Mouse (Mus musculus): ENCODE data around the gene Olfr1416.

Gene Olfr1416

DNA sequence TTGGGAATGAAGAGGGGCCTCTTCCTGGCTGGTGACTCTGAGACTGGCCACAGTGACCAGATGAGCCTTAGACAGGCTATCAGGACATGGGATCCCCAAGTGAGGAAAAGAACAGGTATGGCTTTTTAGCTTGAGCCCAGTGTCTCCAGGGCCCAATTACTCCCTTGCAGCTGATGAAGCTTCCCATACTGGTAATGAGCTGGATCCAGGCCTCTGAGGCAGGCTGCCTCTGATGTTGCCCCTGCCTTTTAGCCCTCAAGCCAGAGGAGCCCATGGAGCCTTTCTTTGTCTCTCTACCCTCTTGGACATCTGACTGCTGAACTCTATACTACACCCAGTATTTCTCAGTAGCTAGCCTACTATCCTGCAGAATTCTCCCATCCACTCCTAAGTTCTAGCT, at the start of gene Olfr1416:
Gene Olfr1416, minus strand, starts transcription at position 101 of the 400 bp plus-strand sequence.
- TF ChIP-seq GATA4 (IDR thresholded peaks at IDR 0.05; ENCODE audit: insufficient replicate concordance, low read length), result no peak

- TF ChIP-seq GATA4 (IDR thresholded peaks at IDR 0.05; ENCODE audit: insufficient replicate concordance, low read length), result no peak
Measured at GRCm38 (mm10) chr1:92523764-92524163, 38.9 kb upstream of the Olfr1416 start.

- no peak for TF ChIP-seq GATA4 (IDR thresholded peaks at IDR 0.05; ENCODE audit: insufficient replicate concordance, low read length)
Measured at GRCm38 (mm10) chr1:92521376-92521775, 36.5 kb upstream of the Olfr1416 start.

DNA sequence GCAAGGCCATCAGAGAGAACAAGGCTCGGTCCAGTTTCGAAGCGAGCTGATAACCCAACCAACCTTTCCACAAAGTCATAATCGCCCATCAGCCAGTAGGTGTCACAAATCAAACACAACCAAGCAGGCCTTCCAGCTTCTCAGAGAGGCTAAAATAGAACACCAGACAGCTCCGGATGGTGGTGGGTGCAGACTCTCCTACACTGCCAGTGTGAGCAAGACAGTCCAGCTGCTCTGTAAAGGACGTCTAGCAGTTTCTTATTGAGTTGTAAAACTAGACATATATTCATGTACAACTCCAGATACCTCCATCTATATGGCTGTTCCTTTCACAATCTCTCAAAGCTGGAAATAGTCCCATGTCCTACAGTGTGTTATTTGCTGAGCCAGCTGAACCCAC, 34.1 kb upstream of the Olfr1416 start:
- TF ChIP-seq GATA4 (IDR thresholded peaks at IDR 0.05; ENCODE audit: insufficient replicate concordance, low read length), result no peak

DNA sequence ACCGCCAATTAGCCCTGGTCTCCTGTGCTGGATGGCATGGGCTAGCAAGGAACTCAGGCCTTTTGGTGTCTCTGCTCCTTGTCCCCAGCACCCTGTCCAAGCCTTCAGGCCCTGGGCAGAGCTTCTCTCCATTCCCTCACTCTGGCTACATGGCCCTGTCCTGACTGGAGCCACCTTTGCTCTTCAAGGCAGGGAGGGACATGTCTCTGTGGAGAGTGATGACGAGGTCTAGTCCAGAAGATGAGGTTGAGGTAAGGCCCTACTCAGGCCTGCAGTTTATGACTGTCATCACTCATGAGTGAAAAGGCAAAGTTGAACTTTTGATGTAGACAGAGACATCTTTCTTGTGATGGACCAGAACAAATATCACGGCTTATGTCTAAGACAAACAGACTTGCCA, 33.6 kb upstream of the Olfr1416 start, which contains the start of gene Olfr1414:
Gene Olfr1414, minus strand, starts transcription at position 101 of the 400 bp plus-strand sequence.
- no peak for TF ChIP-seq GATA4 (IDR thresholded peaks at IDR 0.05; ENCODE audit: insufficient replicate concordance, low read length)

- TF ChIP-seq GATA4 (IDR thresholded peaks at IDR 0.05; ENCODE audit: insufficient replicate concordance, low read length), result no peak
Measured at GRCm38 (mm10) chr1:92515390-92515789, 30.5 kb upstream of the Olfr1416 start.

DNA sequence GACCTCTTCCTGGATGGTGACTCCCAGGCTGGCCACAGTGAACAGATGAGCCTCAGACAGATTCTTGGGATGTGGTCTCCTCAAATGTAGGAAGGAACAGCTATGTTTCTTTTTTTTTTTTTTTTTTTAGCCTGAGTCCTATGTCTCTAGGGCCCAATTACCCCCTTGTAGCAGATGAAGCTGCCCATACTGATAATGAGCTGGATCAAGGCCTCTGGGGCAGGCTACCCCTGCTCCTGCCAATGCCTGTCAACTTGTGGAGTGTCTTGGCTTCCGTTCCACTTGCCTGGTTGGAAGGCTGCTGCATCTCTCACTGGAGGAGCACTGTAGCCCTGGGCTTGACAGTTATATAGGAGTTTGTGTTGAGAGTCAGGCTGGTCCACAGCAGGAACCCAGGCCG, 11.1 kb upstream of the Olfr1416 start, which contains the start of gene Olfr1415:
Gene Olfr1415, minus strand, starts transcription at position 101 of the 400 bp plus-strand sequence.
- no peak for TF ChIP-seq GATA4 (IDR thresholded peaks at IDR 0.05; ENCODE audit: insufficient replicate concordance, low read length)

- TF ChIP-seq GATA4 (IDR thresholded peaks at IDR 0.05; ENCODE audit: insufficient replicate concordance, low read length), result no peak
Measured at GRCm38 (mm10) chr1:92474066-92474578, 10.8 kb downstream of the Olfr1416 start.

- TF ChIP-seq GATA4 (IDR thresholded peaks at IDR 0.05; ENCODE audit: insufficient replicate concordance, low read length), result no peak
Measured at GRCm38 (mm10) chr1:92473165-92474041, 11.5 kb downstream of the Olfr1416 start, which contains the start of gene Ndufa10. Ndufa10 (minus strand) TSS chr1:92473860.

DNA sequence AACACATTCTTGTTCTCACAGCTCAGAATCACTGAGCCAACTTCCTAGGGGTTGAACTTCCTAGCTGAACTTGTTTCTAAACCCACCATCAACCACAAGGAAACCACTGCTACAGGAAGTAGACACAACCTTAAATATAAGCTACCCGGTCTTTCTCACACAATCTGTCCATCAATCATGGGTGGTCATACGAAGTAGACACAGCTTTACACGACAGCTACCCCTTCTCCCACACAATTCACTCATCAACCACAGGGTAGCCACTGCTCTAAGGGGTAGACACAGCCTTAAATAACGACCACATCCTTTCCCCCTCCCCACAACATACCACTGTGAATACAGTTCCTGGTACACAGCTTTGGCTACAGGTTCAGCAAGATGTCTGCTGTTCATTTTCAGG, 16.0 kb downstream of the Olfr1416 start:
- no peak for TF ChIP-seq GATA4 (IDR thresholded peaks at IDR 0.05; ENCODE audit: insufficient replicate concordance, low read length)

GRCm38 (mm10) chr1:92458416-92458815, 26.5 kb downstream of the Olfr1416 start:
- TF ChIP-seq GATA4 (IDR thresholded peaks at IDR 0.05; ENCODE audit: insufficient replicate concordance, low read length), result no peak

DNA sequence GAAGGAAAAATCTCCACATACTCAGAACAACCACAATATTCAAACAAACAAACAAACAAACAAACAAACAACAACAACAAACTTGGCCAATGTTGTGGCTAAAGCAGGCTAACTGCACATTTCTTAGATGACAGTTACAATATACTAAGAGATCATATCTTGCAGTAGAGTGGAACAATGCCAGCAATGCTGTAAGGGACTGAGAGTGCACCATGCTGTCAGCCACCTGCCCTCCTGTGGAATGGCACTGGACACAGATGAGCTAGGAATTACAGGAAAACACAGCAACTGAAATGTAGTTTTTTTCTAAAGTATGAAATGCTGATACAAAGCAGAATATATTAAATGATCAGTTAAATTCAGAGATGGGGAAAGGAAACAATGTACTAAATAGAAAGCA, 27.2 kb downstream of the Olfr1416 start:
- TF ChIP-seq GATA4 (IDR thresholded peaks at IDR 0.05; ENCODE audit: insufficient replicate concordance, low read length), result no peak

DNA sequence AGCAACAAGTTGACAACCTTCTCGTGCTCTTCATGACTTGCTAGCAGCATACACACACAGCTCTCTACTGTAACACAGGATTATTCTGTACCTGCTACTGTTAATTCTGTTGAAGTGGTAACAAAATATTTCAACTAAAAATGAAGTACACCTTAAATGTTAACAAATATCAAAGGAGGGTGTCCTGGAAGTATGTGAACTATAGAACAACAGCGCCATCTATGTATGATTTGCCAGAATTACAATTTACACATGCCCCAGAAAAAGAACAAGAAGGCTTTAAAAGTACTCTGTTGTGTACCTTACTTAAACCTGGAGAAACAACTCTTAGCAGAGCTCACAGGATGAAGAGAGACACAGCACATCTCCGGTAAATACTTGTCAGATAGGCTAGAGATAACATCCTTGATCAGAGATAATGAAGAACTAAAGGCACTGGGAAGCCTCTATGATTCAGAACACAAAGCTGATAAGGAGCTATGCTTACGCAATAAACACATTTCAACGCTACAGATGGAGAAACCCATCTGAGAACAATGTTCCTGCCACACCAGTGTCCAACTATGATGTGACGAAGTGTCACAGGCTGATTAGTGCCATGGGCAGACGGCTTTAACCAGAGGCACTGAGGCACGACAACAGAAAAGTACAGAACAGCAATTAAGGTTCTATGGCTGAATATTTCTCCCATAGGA, 31.0 kb downstream of the Olfr1416 start:
- no peak for TF ChIP-seq GATA4 (IDR thresholded peaks at IDR 0.05; ENCODE audit: insufficient replicate concordance, low read length)

DNA sequence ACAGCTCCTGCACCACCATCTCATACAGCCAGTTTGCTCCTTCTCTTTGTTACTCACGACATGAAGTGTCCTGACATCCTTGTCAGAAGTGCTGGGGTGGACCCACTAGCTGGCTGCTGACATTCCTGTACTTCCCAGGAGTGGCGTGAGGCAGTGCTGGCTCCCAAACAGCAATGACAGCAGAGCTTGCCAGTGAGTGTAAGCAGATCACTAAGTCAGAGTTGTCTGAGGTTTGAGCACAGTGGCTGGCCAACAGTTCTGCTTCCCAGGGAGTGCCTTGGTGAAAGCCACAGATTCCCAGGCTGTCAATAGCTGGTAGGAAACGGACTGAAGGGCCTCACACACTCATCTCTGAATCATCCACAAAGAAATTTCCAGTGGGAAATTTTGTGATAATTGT, 36.6 kb downstream of the Olfr1416 start:
- TF ChIP-seq GATA4 (IDR thresholded peaks at IDR 0.05; ENCODE audit: insufficient replicate concordance, low read length), result no peak

DNA sequence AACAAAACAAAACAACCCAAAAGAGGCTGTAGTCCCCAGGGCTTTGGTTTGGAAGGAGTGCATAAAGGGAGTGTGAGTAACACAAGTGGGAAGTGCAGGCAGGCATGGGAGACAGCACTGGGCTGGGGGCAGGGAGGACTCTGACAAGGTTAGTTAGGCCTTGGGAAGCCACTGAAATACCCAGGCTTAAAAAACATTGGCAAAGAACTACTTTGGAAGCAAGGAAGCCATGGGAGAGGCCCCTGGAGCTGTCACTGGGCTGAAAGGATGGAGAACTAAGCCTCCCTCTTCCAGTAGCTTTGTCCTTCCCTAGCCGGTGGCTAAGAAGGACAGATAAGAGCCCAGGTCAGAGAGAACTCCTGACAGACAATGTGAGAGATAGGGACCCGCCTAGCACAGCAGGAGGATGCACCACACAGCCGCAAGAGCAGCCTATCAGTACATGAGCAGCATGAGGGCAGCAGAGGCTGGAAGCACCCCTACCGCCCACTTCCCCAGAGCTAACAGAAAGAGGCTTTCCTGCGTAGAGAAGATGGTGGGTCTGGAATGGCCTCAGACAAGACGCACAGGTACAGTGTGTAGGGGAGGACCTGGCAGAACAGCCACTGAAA, 43.4 kb downstream of the Olfr1416 start:
- TF ChIP-seq GATA4 (IDR thresholded peaks at IDR 0.05; ENCODE audit: insufficient replicate concordance, low read length), result no peak
